Mouse (Mus musculus) erythroblast, adult 5-6 weeks (primary cell): ENCODE data around the gene Olfr153. TPM values are rescaled to one million over a fixed set of nuclear protein-coding genes. Genes with fewer than 3 reads are reported as not detected.
"Not testable (repeated sequence)": the region's sequence is repeated elsewhere in the genome, so short reads cannot be mapped to it uniquely, and the experiment has no call there.

ENCODE experiments used
- ATAC-seq: replicated peaks from 2 replicates; pipeline ENCODE4 v1.8.0; 2016; ENCODE audit warnings: moderate number of reproducible peaks, mild to moderate bottlenecking, moderate TSS enrichment, inconsistent platforms; ENCODE audit not compliant: poor library complexity, low FRiP score, severe bottlenecking
- total RNA-seq, 2 experiments: library from RNA; stranded (forward) in 1 of 2; stranded (reverse) in 1 of 2; fragments of 150-400 nt in 1 of 2; fragments of 200-764, 138-1000 nt in 1 of 2; gene quantifications; 2 replicates each; pipeline versions ENCODE4 v1.2.3 to v1.2.4; 2015 to 2017; ENCODE audit warnings: low replicate concordance in 2 of 2

The Olfr153 gene
- total RNA-seq (2015; ENCODE audit: low replicate concordance) (1.5 TPM in 1 of 2 replicates, not detected in the other), total RNA-seq (2017; ENCODE audit: low replicate concordance) (not detected in 2 replicates)

GRCm38 (mm10) chr2:87531496-87531895 is at the start of gene Olfr153:
TSS of gene Olfr153 (plus strand) at chr2:87531796.
- ATAC-seq, result no peak

DNA sequence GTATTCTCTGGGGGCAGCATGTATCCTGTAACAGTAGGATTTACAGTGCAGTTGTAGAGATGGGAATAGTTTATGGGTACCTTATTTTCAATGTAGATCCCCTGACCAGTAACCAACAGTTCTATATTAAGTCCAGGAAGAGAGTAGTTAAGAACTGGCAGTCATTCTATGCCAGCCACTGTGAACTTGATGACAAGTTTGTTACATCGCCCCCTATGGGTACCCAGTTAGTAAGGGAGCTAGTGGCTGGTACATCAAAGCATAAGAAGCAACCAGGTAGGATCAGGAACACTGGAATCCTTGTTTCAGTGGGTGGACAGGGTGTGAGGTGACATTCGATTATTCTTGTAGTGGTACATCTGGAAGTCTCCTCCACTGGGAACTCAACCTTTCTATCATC is 49.3 kb upstream of the Olfr153 start:
- no peak for ATAC-seq

- not testable (repeated sequence) for ATAC-seq
Measured at GRCm38 (mm10) chr2:87496993-87497392, 34.6 kb upstream of the Olfr153 start, which contains the start of gene Pramel7. TSS of gene Pramel7 (minus strand) at chr2:87497093.

DNA sequence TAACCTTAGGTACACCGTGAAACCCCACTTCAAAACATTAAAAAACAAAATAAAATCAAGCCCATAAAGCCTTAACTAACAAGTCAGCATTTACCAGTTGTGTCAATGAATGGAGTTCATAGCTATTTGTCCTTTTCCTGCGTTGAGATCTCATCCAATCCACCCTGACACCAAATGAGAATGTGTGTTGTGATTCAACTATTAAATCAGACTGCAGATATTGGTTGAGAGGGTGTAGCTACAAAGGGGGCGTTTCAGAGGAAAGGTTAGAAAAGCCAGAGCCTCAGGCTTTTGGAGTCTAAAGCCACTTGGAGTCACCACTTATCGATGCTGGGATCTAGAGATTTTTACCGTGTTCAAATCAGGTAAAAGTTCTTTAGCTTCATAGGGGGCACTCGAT is 25.3 kb upstream of the Olfr153 start, which contains the start of gene Pramel6:
Pramel6 (plus strand) TSS at position 301 of the 400 bp plus-strand sequence.
- no peak for ATAC-seq

- ATAC-seq, result no peak
Measured at GRCm38 (mm10) chr2:87515046-87515445, 16.6 kb upstream of the Olfr153 start.

- no peak for ATAC-seq
Measured at GRCm38 (mm10) chr2:87515457-87516060, 16.0 kb upstream of the Olfr153 start.

GRCm38 (mm10) chr2:87516581-87516980 is 15.0 kb upstream of the Olfr153 start:
- no peak for ATAC-seq

DNA sequence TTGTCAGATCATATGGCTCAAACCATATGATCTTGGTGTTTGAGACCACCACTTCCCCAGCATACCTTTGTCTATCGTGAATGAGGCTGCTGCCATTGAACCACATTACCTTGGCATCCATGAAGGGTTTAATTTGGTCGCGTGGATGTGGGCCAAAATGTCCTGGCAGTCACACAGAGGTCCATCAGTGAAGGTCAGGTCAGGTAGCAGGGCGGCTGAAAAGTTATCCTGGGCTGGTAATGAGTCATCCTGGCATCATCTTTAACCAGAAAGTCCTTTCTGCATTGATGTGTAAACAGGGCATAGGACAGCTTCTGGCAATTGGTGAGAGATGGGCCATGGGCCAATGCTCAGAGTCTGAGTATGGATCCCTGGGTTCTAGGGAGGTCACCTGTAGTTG is 10.9 kb upstream of the Olfr153 start:
- ATAC-seq, result no peak

DNA sequence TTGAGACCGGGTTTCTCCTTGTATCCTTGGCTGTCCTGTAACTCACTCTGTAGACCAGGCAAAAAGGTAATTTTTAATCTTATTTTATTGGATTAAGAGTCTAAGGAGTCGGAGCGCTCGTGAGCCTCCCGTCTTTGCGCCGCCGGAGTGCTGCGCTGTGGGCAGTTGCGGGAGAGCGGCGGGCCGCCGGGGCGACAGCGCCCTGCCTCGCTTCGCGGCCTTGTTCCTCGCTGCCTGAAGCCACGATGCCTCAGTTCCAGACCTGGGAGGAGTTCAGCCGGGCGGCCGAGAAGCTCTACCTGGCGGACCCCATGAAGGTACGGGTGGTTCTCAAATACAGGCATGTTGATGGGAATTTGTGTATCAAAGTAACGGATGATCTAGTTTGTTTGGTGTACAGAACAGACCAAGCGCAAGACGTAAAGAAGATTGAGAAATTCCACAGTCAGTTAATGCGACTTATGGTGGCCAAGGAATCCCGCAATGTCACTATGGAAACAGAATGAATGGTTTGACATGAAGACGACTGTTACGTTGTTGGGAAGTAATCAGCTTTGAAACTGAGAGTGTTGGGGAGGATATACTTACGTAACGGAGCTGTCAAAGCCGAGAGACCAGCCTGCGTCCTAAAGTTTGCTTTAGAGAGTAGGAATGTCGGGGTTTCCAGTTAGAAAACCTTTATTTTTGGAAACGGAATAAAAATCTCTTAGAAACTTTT is 5.5 kb upstream of the Olfr153 start:
- ATAC-seq, result peak; percentile 64; the same call in 1 of the 2 replicates

- ATAC-seq, result no peak
Measured at GRCm38 (mm10) chr2:87534826-87535225, 3.2 kb downstream of the Olfr153 start.

GRCm38 (mm10) chr2:87545442-87545841 is 13.8 kb downstream of the Olfr153 start, which contains the start of gene Olfr1128:
TSS of gene Olfr1128 (minus strand) at chr2:87545542.
- no peak for ATAC-seq

GRCm38 (mm10) chr2:87573602-87574001 is 42.0 kb downstream of the Olfr153 start, which contains the start of gene Olfr1129:
TSS of gene Olfr1129 (plus strand) at chr2:87573902.
- ATAC-seq, result not testable (repeated sequence)

Other genes starting within 250 kb of the Olfr153 start
- not detected in 2 replicates for gene Olfr1118, start 224.2 kb upstream of the Olfr153 start, total RNA-seq (2015; ENCODE audit: low replicate concordance)
- not detected in 2 replicates for gene Olfr1118, start 224.2 kb upstream of the Olfr153 start, total RNA-seq (2017; ENCODE audit: low replicate concordance)
- gene Olfr1120, start 177.0 kb upstream of the Olfr153 start, total RNA-seq (2015; ENCODE audit: low replicate concordance), result not detected in 2 replicates
- gene Olfr1120, start 177.0 kb upstream of the Olfr153 start, total RNA-seq (2017; ENCODE audit: low replicate concordance), result not detected in 2 replicates
- gene Olfr1121, start 161.9 kb upstream of the Olfr153 start, total RNA-seq (2015; ENCODE audit: low replicate concordance), result not detected in 2 replicates
- not detected in 2 replicates for gene Olfr1121, start 161.9 kb upstream of the Olfr153 start, total RNA-seq (2017; ENCODE audit: low replicate concordance)
- gene Olfr1122, start 145.9 kb upstream of the Olfr153 start, total RNA-seq (2015; ENCODE audit: low replicate concordance), result not detected in 2 replicates
- 0.09 TPM in 1 of 2 replicates, not detected in the other for gene Olfr1122, start 145.9 kb upstream of the Olfr153 start, total RNA-seq (2017; ENCODE audit: low replicate concordance)
- not detected in 2 replicates for gene Olfr1123, start 115.2 kb upstream of the Olfr153 start, total RNA-seq (2015; ENCODE audit: low replicate concordance)
- gene Olfr1123, start 115.2 kb upstream of the Olfr153 start, total RNA-seq (2017; ENCODE audit: low replicate concordance), result not detected in 2 replicates
- not detected in 2 replicates for gene Olfr1124, start 101.5 kb upstream of the Olfr153 start, total RNA-seq (2015; ENCODE audit: low replicate concordance)
- not detected in 2 replicates for gene Olfr1124, start 101.5 kb upstream of the Olfr153 start, total RNA-seq (2017; ENCODE audit: low replicate concordance)
- gene Olfr1126, start 77.8 kb upstream of the Olfr153 start, total RNA-seq (2015; ENCODE audit: low replicate concordance), result not detected in 2 replicates
- 2.6 TPM in 1 of 2 replicates, not detected in the other for gene Olfr1126, start 77.8 kb upstream of the Olfr153 start, total RNA-seq (2017; ENCODE audit: low replicate concordance)
- gene Pramel7, start 34.7 kb upstream of the Olfr153 start, total RNA-seq (2015; ENCODE audit: low replicate concordance), result not detected in 2 replicates
- not detected in 2 replicates for gene Pramel7, start 34.7 kb upstream of the Olfr153 start, total RNA-seq (2017; ENCODE audit: low replicate concordance)
- not detected in 2 replicates for gene Pramel6, start 25.2 kb upstream of the Olfr153 start, total RNA-seq (2015; ENCODE audit: low replicate concordance)
- gene Pramel6, start 25.2 kb upstream of the Olfr153 start, total RNA-seq (2017; ENCODE audit: low replicate concordance), result not detected in 2 replicates
- not detected in 2 replicates for gene Olfr1128, start 13.7 kb downstream of the Olfr153 start, total RNA-seq (2015; ENCODE audit: low replicate concordance)
- gene Olfr1128, start 13.7 kb downstream of the Olfr153 start, total RNA-seq (2017; ENCODE audit: low replicate concordance), result not detected in 2 replicates
- not detected in 2 replicates for gene Olfr1129, start 42.1 kb downstream of the Olfr153 start, total RNA-seq (2015; ENCODE audit: low replicate concordance)
- gene Olfr1129, start 42.1 kb downstream of the Olfr153 start, total RNA-seq (2017; ENCODE audit: low replicate concordance), result not detected in 2 replicates
- gene Olfr1130, start 74.4 kb downstream of the Olfr153 start, total RNA-seq (2015; ENCODE audit: low replicate concordance), result not detected in 2 replicates
- gene Olfr1130, start 74.4 kb downstream of the Olfr153 start, total RNA-seq (2017; ENCODE audit: low replicate concordance), result not detected in 2 replicates
- not detected in 2 replicates for gene Olfr1131, start 95.3 kb downstream of the Olfr153 start, total RNA-seq (2015; ENCODE audit: low replicate concordance)
- not detected in 2 replicates for gene Olfr1131, start 95.3 kb downstream of the Olfr153 start, total RNA-seq (2017; ENCODE audit: low replicate concordance)
- not detected in 2 replicates for gene Olfr1132, start 105.7 kb downstream of the Olfr153 start, total RNA-seq (2015; ENCODE audit: low replicate concordance)
- gene Olfr1132, start 105.7 kb downstream of the Olfr153 start, total RNA-seq (2017; ENCODE audit: low replicate concordance), result 0.85 TPM in 1 of 2 replicates, not detected in the other
- not detected in 2 replicates for gene Olfr1133, start 115.6 kb downstream of the Olfr153 start, total RNA-seq (2015; ENCODE audit: low replicate concordance)
- not detected in 2 replicates for gene Olfr1133, start 115.6 kb downstream of the Olfr153 start, total RNA-seq (2017; ENCODE audit: low replicate concordance)
- not detected in 2 replicates for gene Olfr1134, start 126.7 kb downstream of the Olfr153 start, total RNA-seq (2015; ENCODE audit: low replicate concordance)
- gene Olfr1134, start 126.7 kb downstream of the Olfr153 start, total RNA-seq (2017; ENCODE audit: low replicate concordance), result not detected in 2 replicates
- gene Olfr1135, start 141.9 kb downstream of the Olfr153 start, total RNA-seq (2015; ENCODE audit: low replicate concordance), result not detected in 2 replicates
- gene Olfr1135, start 141.9 kb downstream of the Olfr153 start, total RNA-seq (2017; ENCODE audit: low replicate concordance), result not detected in 2 replicates
- not detected in 2 replicates for gene Olfr1136, start 162.2 kb downstream of the Olfr153 start, total RNA-seq (2015; ENCODE audit: low replicate concordance)
- not detected in 2 replicates for gene Olfr1136, start 162.2 kb downstream of the Olfr153 start, total RNA-seq (2017; ENCODE audit: low replicate concordance)
- gene Olfr1137, start 181.4 kb downstream of the Olfr153 start, total RNA-seq (2015; ENCODE audit: low replicate concordance), result not detected in 2 replicates
- 0.98 TPM in 1 of 2 replicates, not detected in the other for gene Olfr1137, start 181.4 kb downstream of the Olfr153 start, total RNA-seq (2017; ENCODE audit: low replicate concordance)
- gene Olfr1138, start 208.2 kb downstream of the Olfr153 start, total RNA-seq (2015; ENCODE audit: low replicate concordance), result not detected in 2 replicates
- not detected in 2 replicates for gene Olfr1138, start 208.2 kb downstream of the Olfr153 start, total RNA-seq (2017; ENCODE audit: low replicate concordance)
- not detected in 2 replicates for gene Olfr1140, start 212.0 kb downstream of the Olfr153 start, total RNA-seq (2015; ENCODE audit: low replicate concordance)
- gene Olfr1140, start 212.0 kb downstream of the Olfr153 start, total RNA-seq (2017; ENCODE audit: low replicate concordance), result not detected in 2 replicates
- gene Olfr1141, start 222.2 kb downstream of the Olfr153 start, total RNA-seq (2015; ENCODE audit: low replicate concordance), result not detected in 2 replicates
- gene Olfr1141, start 222.2 kb downstream of the Olfr153 start, total RNA-seq (2017; ENCODE audit: low replicate concordance), result not detected in 2 replicates
- gene Olfr152, start 247.7 kb downstream of the Olfr153 start, total RNA-seq (2015; ENCODE audit: low replicate concordance), result not detected in 2 replicates
- gene Olfr152, start 247.7 kb downstream of the Olfr153 start, total RNA-seq (2017; ENCODE audit: low replicate concordance), result 2.4 TPM in 1 of 2 replicates, not detected in the other